Mouse (Mus musculus): ENCODE results near the gene Dpp8. TPM values are rescaled to one million over a fixed set of nuclear protein-coding genes. Genes with fewer than 3 reads are reported as not detected.

The Dpp8 gene
- polyA plus RNA-seq, 1 experiment = 30.0 TPM

GRCm38 (mm10) chr9:65120935-65121334 is 88.7 kb downstream of the Dpp8 start:
- 21% methylated on average over 3 of the region's 3 CpGs for WGBS
- DNase-seq (ENCODE audit: low read depth, low spot score) = no peak

- 80% methylated on average over 18 of the region's 18 CpGs for WGBS
- DNase-seq (ENCODE audit: low read depth, low spot score) = no peak
Measured at GRCm38 (mm10) chr9:65122545-65122944, 90.3 kb downstream of the Dpp8 start.

- 72% methylated on average over 48 of the region's 48 CpGs for WGBS
- DNase-seq (ENCODE audit: low read depth, low spot score) = no peak
Measured at GRCm38 (mm10) chr9:65123552-65124168, 91.4 kb downstream of the Dpp8 start.

- WGBS = 63% methylated on average over 25 of the region's 25 CpGs
- DNase-seq (ENCODE audit: low read depth, low spot score) = no peak
Measured at GRCm38 (mm10) chr9:65128123-65128815, 96.1 kb downstream of the Dpp8 start.

GRCm38 (mm10) chr9:65131717-65132116 is 99.5 kb downstream of the Dpp8 start:
- WGBS = 80% methylated on average over 5 of the region's 5 CpGs
- DNase-seq (ENCODE audit: low read depth, low spot score) = no peak

Other genes starting within 250 kb of the Dpp8 start
- gene Dennd4a, start 221.1 kb upstream of the Dpp8 start, polyA plus RNA-seq (2012; rRNA removed) = 3.5 and 3.8 TPM in 2 replicates
- not detected in 2 replicates for gene Slc24a1, start 80.8 kb upstream of the Dpp8 start, polyA plus RNA-seq (2012; rRNA removed)
- 13.5 and 15.6 TPM in 2 replicates for gene Ints14, start 71.5 kb upstream of the Dpp8 start, polyA plus RNA-seq (2012; rRNA removed)
- 28.1 and 32.4 TPM in 2 replicates for gene Hacd3, start 10.7 kb upstream of the Dpp8 start, polyA plus RNA-seq (2012; rRNA removed)
- 1.5 and 1.9 TPM in 2 replicates for gene Igdcc4, start 69.1 kb downstream of the Dpp8 start, polyA plus RNA-seq (2012; rRNA removed)
- not detected in 2 replicates for gene Igdcc3, start 108.8 kb downstream of the Dpp8 start, polyA plus RNA-seq (2012; rRNA removed)
- 7.6 and 10.4 TPM in 2 replicates for gene Parp16, start 162.9 kb downstream of the Dpp8 start, polyA plus RNA-seq (2012; rRNA removed)
- gene Cilp, start 232.8 kb downstream of the Dpp8 start, polyA plus RNA-seq (2012; rRNA removed) = 5.1 and 5.5 TPM in 2 replicates